Mouse (Mus musculus) heart, adult 2 months (tissue): ENCODE measurements around the gene Cutal. TPM values are rescaled to one million over a fixed set of nuclear protein-coding genes. Genes with fewer than 3 reads are reported as not detected.

Source experiments
- DNase-seq, 2 experiments: peaks; one replicate each; pipeline ENCODE4 v3.0.0; 2021
- H3K27ac ChIP-seq: fragments of 200-600 bp; 2 replicates; pipeline ENCODE4 v1.8.1; 2022
- H3K27me3 ChIP-seq: fragments of 200-500 bp; 2 replicates; pipeline ENCODE4 v1.6.1; 2012; ENCODE audit warnings: mild to moderate bottlenecking, low read length, inconsistent platforms, mixed read lengths; ENCODE audit not compliant: control insufficient read depth, insufficient read depth
- H3K36me3 ChIP-seq: fragments of 200-500 bp; 2 replicates; pipeline ENCODE4 v1.6.1; 2012; ENCODE audit warnings: low read length, inconsistent platforms; ENCODE audit not compliant: control insufficient read depth, insufficient read depth
- H3K4me1 ChIP-seq: fragments of 200-500 bp; 2 replicates; pipeline ENCODE4 v1.6.1; 2011; ENCODE audit warnings: low read length; ENCODE audit not compliant: control insufficient read depth, insufficient read depth
- H3K4me3 ChIP-seq: fragments of 200-600 bp; 2 replicates; pipeline ENCODE4 v1.8.1; 2022
- H3K79me2 ChIP-seq: fragments of 200-500 bp; replicated peaks from 2 replicates; pipeline ENCODE4 v1.6.1; 2012; ENCODE audit warnings: mild to moderate bottlenecking, inconsistent platforms, low read length, moderate library complexity, mixed read lengths; ENCODE audit not compliant: control insufficient read depth, insufficient read depth
- H3K9ac ChIP-seq: fragments of 200-500 bp; 2 replicates; pipeline ENCODE4 v1.6.1; 2012; ENCODE audit warnings: low read depth, mild to moderate bottlenecking, control low read depth, inconsistent platforms, low read length, mixed read lengths
- CTCF ChIP-seq: fragments of 200-600 bp; IDR thresholded peaks from 2 replicates; pipeline ENCODE4 v1.8.1; 2022; ENCODE audit warnings: antibody characterized with exemption, mild to moderate bottlenecking, moderate library complexity
- EP300 ChIP-seq: fragments of 200-500 bp; IDR thresholded peaks from 2 replicates; pipeline ENCODE4 v1.6.1; 2011; ENCODE audit warnings: low read depth, low read length, control low read depth; ENCODE audit not compliant: insufficient read depth
- POLR2A ChIP-seq: fragments of 200-500 bp; IDR thresholded peaks from 2 replicates; pipeline ENCODE4 v1.6.1; 2011; ENCODE audit warnings: mild to moderate bottlenecking, low read depth, low read length, control low read depth; ENCODE audit not compliant: insufficient read depth
- WGBS: fragments of 180-500 bp; shearing (Covaris S2); methylation state at CpG from one replicate; pipeline ENCODE4 v1.1.7; 2018; 5-methylcytosine and 5-hydroxymethylcytosine counted together
- intact Hi-C: fragments of 180-260 bp; cut with DNase I; formaldehyde crosslinking; loops from one replicate; pipeline ENCODE4 v1.15.1; 2025
- polyA plus RNA-seq: library from polyadenylated mRNA; depleted of rRNA; stranded (reverse); fragments of >200 nt; gene quantifications from 2 replicates; pipeline ENCODE4 v1.2.3, GENCODE M21; 2012
- total RNA-seq, 2 experiments: library from RNA; stranded (reverse); gene quantifications; 2 replicates each; pipeline ENCODE4 v1.2.3; 2021

The Cutal gene
- total and polyA plus RNA-seq, 3 experiments, result 0.37 to 1.7 (median 0.61) TPM

- H3K79me2 ChIP-seq, result no peaks in the 10 kb centered on the region
- DNase-seq, result no peak
- intact Hi-C loops, result loop anchor here (10.0 kb wide), 1 partner anchor 135 kb away; the partner anchor contains the start of gene Hspa5
- WGBS, result 96% methylated on average over 4 of the region's 4 CpGs
- H3K27me3 ChIP-seq, result no peaks in the 10 kb centered on the region
- no peaks in the 10 kb centered on the region for H3K36me3 ChIP-seq
- no peak overlapping the region for H3K9ac ChIP-seq
- H3K27ac ChIP-seq, result no peak overlapping the region
- H3K4me1 ChIP-seq, result peaks cover 1% of the 10 kb centered on the region; the same call in 1 of the 2 replicates
- TF ChIP-seq CTCF (no peak), POLR2A (no peak), EP300 (no peak)
- no peak overlapping the region for H3K4me3 ChIP-seq
Measured at GRCm38 (mm10) chr2:34909719-34910118, 35.5 kb downstream of the Cutal start.

GRCm38 (mm10) chr2:34911871-34912270, 37.7 kb downstream of the Cutal start:
- Histone ChIP-seq H3K9ac (no peak overlapping the region), H3K27ac (no peak overlapping the region), H3K4me3 (no peak overlapping the region), H3K36me3 (no peaks in the 10 kb centered on the region), H3K27me3 (no peaks in the 10 kb centered on the region), H3K4me1 (peaks cover 1% of the 10 kb centered on the region; the same call in 1 of the 2 replicates), H3K79me2 (no peaks in the 10 kb centered on the region)
- TF ChIP-seq EP300 (no peak), CTCF (no peak), POLR2A (no peak)
- WGBS, result 95% methylated on average over 5 of the region's 5 CpGs
- intact Hi-C loops, result no loop called here
- no peak for DNase-seq

GRCm38 (mm10) chr2:34912613-34913012, 38.4 kb downstream of the Cutal start:
- intact Hi-C loops, result no loop called here
- no peak overlapping the region for H3K4me3 ChIP-seq
- WGBS, result 78% methylated on average over 7 of the region's 7 CpGs
- peaks cover 1% of the 10 kb centered on the region; the same call in 1 of the 2 replicates for H3K4me1 ChIP-seq
- H3K36me3 ChIP-seq, result no peaks in the 10 kb centered on the region
- H3K27me3 ChIP-seq, result no peaks in the 10 kb centered on the region
- no peak for DNase-seq
- TF ChIP-seq POLR2A (no peak), EP300 (no peak), CTCF (no peak)
- no peak overlapping the region for H3K27ac ChIP-seq
- no peak overlapping the region for H3K9ac ChIP-seq
- H3K79me2 ChIP-seq, result no peaks in the 10 kb centered on the region

- 2% methylated on average over 61 of the region's 64 CpGs for WGBS
- H3K9ac ChIP-seq, result peak within 1 kb of the TSS; percentile 65
- H3K4me1 ChIP-seq, result peaks cover 1% of the 10 kb centered on the region; the same call in 1 of the 2 replicates
- peak within 1 kb of the TSS; percentile 56 for H3K4me3 ChIP-seq
- H3K27ac ChIP-seq, result peak within 1 kb of the TSS; percentile 62
- TF ChIP-seq CTCF (no peak), EP300 (no peak), POLR2A (no peak)
- H3K27me3 ChIP-seq, result no peaks in the 10 kb centered on the region
- DNase-seq, result peak; percentile 70 to 73
- intact Hi-C loops, result loop anchor here (1.0 kb wide), 1 partner anchor 57 kb away; no protein-coding TSS in a partner anchor
- no peaks in the 10 kb centered on the region for H3K79me2 ChIP-seq
- H3K36me3 ChIP-seq, result no peaks in the 10 kb centered on the region
Measured at GRCm38 (mm10) chr2:34913218-34914068, 39.2 kb downstream of the Cutal start, which contains the start of gene Phf19. TSS of gene Phf19 (minus strand) at chr2:34914026.

- Histone ChIP-seq H3K9ac (peak overlapping the region; percentile 64), H3K27me3 (no peaks in the 10 kb centered on the region), H3K79me2 (no peaks in the 10 kb centered on the region), H3K4me3 (peak overlapping the region; percentile 56), H3K36me3 (no peaks in the 10 kb centered on the region), H3K27ac (peak overlapping the region; percentile 62), H3K4me1 (peaks cover 1% of the 10 kb centered on the region; the same call in 1 of the 2 replicates)
- TF ChIP-seq CTCF, result no peak
- TF ChIP-seq POLR2A, result peak; percentile 64
- WGBS, result 8% methylated on average over 41 of the region's 50 CpGs
- DNase-seq, result peak in 1 of 2 experiments; percentile 72
- intact Hi-C loops, result loop anchor here (1.0 kb wide), 1 partner anchor 56 kb away; no protein-coding TSS in a partner anchor
Measured at GRCm38 (mm10) chr2:34914069-34914822, 40.0 kb downstream of the Cutal start.

- Histone ChIP-seq H3K27ac (no peak overlapping the region), H3K36me3 (no peaks in the 10 kb centered on the region), H3K4me3 (no peak overlapping the region; the same call in 1 of the 2 replicates), H3K79me2 (no peaks in the 10 kb centered on the region), H3K4me1 (peaks cover 1% of the 10 kb centered on the region; the same call in 1 of the 2 replicates), H3K9ac (no peak overlapping the region), H3K27me3 (no peaks in the 10 kb centered on the region)
- no peak for TF ChIP-seq POLR2A
- no peak for TF ChIP-seq EP300
- TF ChIP-seq CTCF, result no peak
- no peak for DNase-seq
- intact Hi-C loops, result loop anchor here (1.0 kb wide), 1 partner anchor 56 kb away; no protein-coding TSS in a partner anchor
- 49% methylated on average over 2 of the region's 2 CpGs for WGBS
Measured at GRCm38 (mm10) chr2:34914823-34915082, 40.6 kb downstream of the Cutal start.
